31 mouse cellular contexts compared by ENCODE assay signal in genomic region chr9:45386698-45387097, GRCm38 (mm10). TPM values are rescaled to one million over a fixed set of nuclear protein-coding genes. Genes with fewer than 3 reads are reported as not detected.
DNase-seq lines count a peak whose midpoint lies in the region; ATAC-seq and TF ChIP-seq lines count a peak whose summit lies in the region.
"Had no signal": no experiment of that assay in that cellular context is flagged by ENCODE, and none has a peak within 500 bp of the region (broad histone marks: within the 10 kb centered on the region; RNA-seq: fewer than 3 reads in every experiment).

No protein-coding gene starts in this region.

- peak in 1 of 2 experiments; percentile 44; a peak in 2 of 4 replicates for TF ChIP-seq EP300 in MEL (IDR thresholded peaks at IDR 0.05; ENCODE audit: low read depth in 1 of 2, low read length in 2 of 2)

- H3K4me2 ChIP-seq in kidney, postnatal 0 days (ENCODE audit: low read length) = no peak overlapping the region
- H3K4me2 ChIP-seq in hindbrain, embryonic 14.5 days (replicated peaks) = no peak overlapping the region
- H3K4me2 ChIP-seq: embryonic facial prominence, embryonic 13.5 days; forebrain, embryonic 12.5 days; forebrain, embryonic 15.5 days; heart, embryonic 13.5 days; hindbrain, embryonic 15.5 days had no signal

- no peak overlapping the region for H3K4me3 ChIP-seq in kidney, postnatal 0 days (replicated peaks; ENCODE audit: low read depth, low read length)
- no peak overlapping the region for H3K4me3 ChIP-seq in MEL (ENCODE audit: control insufficient read depth in 1 of 2, insufficient read depth in 1 of 2, low read depth in 2 of 2, low read length in 2 of 2)
- no peak overlapping the region for H3K4me3 ChIP-seq in hindbrain, embryonic 14.5 days (replicated peaks; ENCODE audit: low read length)
- H3K4me3 ChIP-seq: embryonic facial prominence, embryonic 10.5 days; embryonic facial prominence, embryonic 13.5 days; erythroblast, embryonic 14.5 days; forebrain, embryonic 12.5 days; forebrain, embryonic 15.5 days; heart, embryonic 10.5 days; heart, embryonic 13.5 days; hindbrain, embryonic 15.5 days had no signal

- no peaks in the 10 kb centered on the region for H3K27me3 ChIP-seq in kidney, postnatal 0 days (ENCODE audit: insufficient read depth, low read length)
- no peaks in the 10 kb centered on the region; a peak in 2 of 4 replicates for H3K27me3 ChIP-seq in MEL (ENCODE audit: control insufficient read depth in 1 of 2, insufficient read depth in 2 of 2, low read length in 2 of 2)
- H3K27me3 ChIP-seq in hindbrain, embryonic 14.5 days (ENCODE audit: control insufficient read depth, insufficient read depth, low read length) = no peaks in the 10 kb centered on the region
- H3K27me3 ChIP-seq: embryonic facial prominence, embryonic 13.5 days; forebrain, embryonic 12.5 days; forebrain, embryonic 15.5 days; heart, embryonic 13.5 days; hindbrain, embryonic 15.5 days had no signal

- no peak overlapping the region for H3K27ac ChIP-seq in kidney, postnatal 0 days
- H3K27ac ChIP-seq in MEL (ENCODE audit: control insufficient read depth, low read depth, low read length) = no peak overlapping the region
- no peak overlapping the region for H3K27ac ChIP-seq in hindbrain, embryonic 14.5 days
- H3K27ac ChIP-seq: embryonic facial prominence, embryonic 10.5 days; embryonic facial prominence, embryonic 13.5 days; forebrain, embryonic 12.5 days; forebrain, embryonic 15.5 days; heart, embryonic 10.5 days; heart, embryonic 13.5 days; hindbrain, embryonic 15.5 days had no signal

- TF ChIP-seq POLR2A in MEL (IDR thresholded peaks at IDR 0.05; ENCODE audit: control insufficient read depth in 1 of 2, insufficient read depth in 1 of 2, low read depth in 1 of 2, low read length in 2 of 2, poor library complexity in 1 of 2) = no peak

- 0 out of 2 replicates have a peak, but pooled peaks have one; percentile 25 for TF ChIP-seq CTCF in kidney, postnatal 0 days (IDR thresholded peaks at IDR 0.05; ENCODE audit: low read depth)
- no peak for TF ChIP-seq CTCF in MEL (IDR thresholded peaks at IDR 0.05 in 2 of 3, conservative IDR thresholded peaks at IDR 0.05 in 1 of 3; ENCODE audit: control insufficient read depth in 1 of 3, insufficient read depth in 1 of 3, low read depth in 2 of 3, low read length in 3 of 3, poor library complexity in 1 of 3, severe bottlenecking in 1 of 3)

- no peaks in the 10 kb centered on the region for H3K79me2 ChIP-seq in MEL (ENCODE audit: control insufficient read depth, insufficient read depth, low read length, poor library complexity)

- no peak for DNase-seq in kidney, postnatal 0 days (ENCODE audit: low spot score)
- DNase-seq in kidney, adult 11 months = no peak
- peak; percentile 67 for DNase-seq in MEL (ENCODE audit: low read depth, low spot score)
- no peak for DNase-seq in hindbrain, embryonic 14.5 days (ENCODE audit: low spot score)
- DNase-seq in adrenal gland, postnatal 4 days (ENCODE audit: low spot score in 2 of 2) = no peak
- DNase-seq: adrenal gland, postnatal 10 days; adrenal gland, postnatal 36 days; cerebellum, adult 11 months; cerebellum, adult 2 months; cerebellum, adult 9-11 months; cerebellum, postnatal 25 days; embryo, embryonic 11 days; gastrocnemius, postnatal 10 days; gastrocnemius, postnatal 36 days; heart, adult 11 months; heart, postnatal 14 days; heart, postnatal 4 days had no signal

- no peaks in the 10 kb centered on the region for H3K9me3 ChIP-seq in kidney, postnatal 0 days (replicated peaks; ENCODE audit: low read length)
- no peaks in the 10 kb centered on the region for H3K9me3 ChIP-seq in MEL (replicated peaks; ENCODE audit: insufficient read depth, low read length)
- H3K9me3 ChIP-seq in hindbrain, embryonic 14.5 days (ENCODE audit: control insufficient read depth, low read length) = no peaks in the 10 kb centered on the region
- H3K9me3 ChIP-seq: embryonic facial prominence, embryonic 10.5 days; embryonic facial prominence, embryonic 13.5 days; forebrain, embryonic 12.5 days; forebrain, embryonic 15.5 days; heart, embryonic 10.5 days; heart, embryonic 13.5 days; hindbrain, embryonic 15.5 days had no signal

- no peak overlapping the region for H3K9ac ChIP-seq in kidney, postnatal 0 days (ENCODE audit: low read depth, low read length)
- no peak overlapping the region for H3K9ac ChIP-seq in MEL (ENCODE audit: control insufficient read depth, low read depth, low read length, poor library complexity, severe bottlenecking)
- H3K9ac ChIP-seq in hindbrain, embryonic 14.5 days = no peak overlapping the region
- H3K9ac ChIP-seq: embryonic facial prominence, embryonic 13.5 days; forebrain, embryonic 12.5 days; forebrain, embryonic 15.5 days; heart, embryonic 13.5 days; hindbrain, embryonic 15.5 days had no signal

- no peaks in the 10 kb centered on the region for H3K36me3 ChIP-seq in kidney, postnatal 0 days (ENCODE audit: insufficient read depth, low read length)
- 0 out of 4 replicates have a peak, but pooled peaks cover 0 to 2% of the 10 kb centered on the region in 2 experiments for H3K36me3 ChIP-seq in MEL (ENCODE audit: control insufficient read depth in 1 of 2, insufficient read depth in 2 of 2, low read length in 2 of 2)
- peaks cover 9% of the 10 kb centered on the region; the same call in 1 of the 2 replicates for H3K36me3 ChIP-seq in hindbrain, embryonic 14.5 days (replicated peaks; ENCODE audit: control insufficient read depth, insufficient read depth)
- H3K36me3 ChIP-seq: heart, embryonic 10.5 days; heart, embryonic 13.5 days; hindbrain, embryonic 15.5 days had no signal

- no peak; the same call in 1 of the 2 replicates for TF ChIP-seq RAD21 in MEL (IDR thresholded peaks at IDR 0.05; ENCODE audit: low read depth, low read length)

- H3K4me1 ChIP-seq in kidney, postnatal 0 days (replicated peaks; ENCODE audit: insufficient read depth, low read length) = no peaks in the 10 kb centered on the region
- H3K4me1 ChIP-seq in MEL (ENCODE audit: control insufficient read depth in 1 of 2, insufficient read depth in 2 of 2, low read length in 2 of 2) = no peaks in the 10 kb centered on the region; a peak in 1 of 4 replicates
- 0 out of 2 replicates have a peak, but pooled peaks cover 2% of the 10 kb centered on the region for H3K4me1 ChIP-seq in hindbrain, embryonic 14.5 days (replicated peaks; ENCODE audit: control insufficient read depth, insufficient read depth, low read length)
- H3K4me1 ChIP-seq: embryonic facial prominence, embryonic 13.5 days; forebrain, embryonic 12.5 days had no signal

- WGBS in kidney, postnatal 0 days = 78% methylated on average over 5 of the region's 5 CpGs
- 86% methylated on average over 5 of the region's 5 CpGs for WGBS in hindbrain, embryonic 14.5 days

- no peak for ATAC-seq in kidney, postnatal 0 days (replicated peaks; ENCODE audit: low FRiP score, low read depth)
- ATAC-seq in granulocyte monocyte progenitor cell, adult 5-6 weeks (replicated peaks; ENCODE audit: poor library complexity, severe bottlenecking) = peak; percentile 48; the same call in 1 of the 2 replicates
- no peak for ATAC-seq in hindbrain, embryonic 14.5 days (ENCODE audit: low FRiP score)
- ATAC-seq: CD4-positive, CD25-positive, alpha-beta regulatory T cell, adult 4 months; forebrain, embryonic 15.5 days; intestine, postnatal 0 days; Patski had no signal

TF ChIP-seq in MEL, 35 proteins besides CTCF, POLR2A, EP300 and RAD21:
- TF ChIP-seq ZC3H11A (IDR thresholded peaks at IDR 0.05; ENCODE audit: low read depth, low read length) = 0 out of 2 replicates have a peak, but pooled peaks have one; percentile 11
- TF ChIP-seq E2F4 (IDR thresholded peaks at IDR 0.05; ENCODE audit: borderline replicate concordance, low read depth, low read length) = no peak
- TF ChIP-seq ETS1 (IDR thresholded peaks at IDR 0.05; ENCODE audit: low read depth, low read length) = 0 out of 2 replicates have a peak, but pooled peaks have one; percentile 22
- peak; percentile 85 for TF ChIP-seq ZNF384 (IDR thresholded peaks at IDR 0.05; ENCODE audit: low read depth, low read length)
- TF ChIP-seq CHD2 (IDR thresholded peaks at IDR 0.05; ENCODE audit: low read length) = no peak
- peak; percentile 27 for TF ChIP-seq SMC3 (IDR thresholded peaks at IDR 0.05; ENCODE audit: low read depth, low read length)
- TF ChIP-seq MYC (IDR thresholded peaks at IDR 0.05; ENCODE audit: low read depth, low read length) = 0 out of 2 replicates have a peak, but pooled peaks have one; percentile 15
- TF ChIP-seq GATA1 (IDR thresholded peaks at IDR 0.05; ENCODE audit: low read depth, low read length) = peak; percentile 25; the same call in 1 of the 2 replicates
TF ChIP-seq in MEL: peak in this region for 6.

RNA-seq across cellular contexts. Expression of gene Fxyd2, which starts 12.8 kb away (rescaled TPM):
- 2,817 and 2,959 TPM in 2 replicates for polyA plus RNA-seq in kidney, postnatal 0 days (2015; fragmentation: Nextera tagmentation; extraction: Ambion mirVana)
- not detected in 2 replicates for total RNA-seq in MEL (2012; rRNA removed)
- not detected for polyA plus RNA-seq in MEL (2012; ENCODE audit: insufficient read depth in 1 of 2, insufficient read length in 2 of 2, low read depth in 1 of 2, low replicate concordance in 2 of 2, missing spikeins in 1 of 2)
- not detected in 2 replicates for total RNA-seq in granulocyte monocyte progenitor cell, adult 5-6 weeks (2014; fragmentation: Nextera tagmentation)
- total RNA-seq in granulocyte monocyte progenitor cell, adult 5-6 weeks (2017) = 1.6 and 2.5 TPM in 2 replicates
- polyA plus RNA-seq in hindbrain, embryonic 14.5 days (2014; fragmentation: Nextera tagmentation; extraction: Ambion mirVana) = 8.8 and 12.7 TPM in 2 replicates
- 100 to 1,000 TPM in 1 of 2 experiments, 1 to 10 TPM in 1; 8.6 to 119 TPM for total RNA-seq in adrenal gland, postnatal 4 days (2021)
- polyA plus RNA-seq: C2C12; CD4-positive, CD25-positive, alpha-beta regulatory T cell, adult 4 months; erythroblast, embryonic 14.5 days had no signal

RNA-seq across cellular contexts. Expression of gene Fxyd6, which starts 16.7 kb away (rescaled TPM):
- 141 and 147 TPM in 2 replicates for polyA plus RNA-seq in kidney, postnatal 0 days (2015; fragmentation: Nextera tagmentation; extraction: Ambion mirVana)
- total RNA-seq in MEL (2012; rRNA removed) = not detected in 2 replicates
- not detected for polyA plus RNA-seq in MEL (2012; ENCODE audit: insufficient read depth in 1 of 2, insufficient read length in 2 of 2, low read depth in 1 of 2, low replicate concordance in 2 of 2, missing spikeins in 1 of 2)
- not detected in 2 replicates for total RNA-seq in granulocyte monocyte progenitor cell, adult 5-6 weeks (2014; fragmentation: Nextera tagmentation)
- not detected in 2 replicates for total RNA-seq in granulocyte monocyte progenitor cell, adult 5-6 weeks (2017)
- polyA plus RNA-seq in hindbrain, embryonic 14.5 days (2014; fragmentation: Nextera tagmentation; extraction: Ambion mirVana) = 377 and 410 TPM in 2 replicates
- total RNA-seq in adrenal gland, postnatal 4 days (2021) = 100 to 1,000 TPM; 123 to 137 TPM
- polyA plus RNA-seq: C2C12; CD4-positive, CD25-positive, alpha-beta regulatory T cell, adult 4 months; erythroblast, embryonic 14.5 days had no signal

RNA-seq across cellular contexts. Expression of gene Dscaml1, which starts 39.7 kb away (rescaled TPM):
- 0.09 and 0.24 TPM in 2 replicates for polyA plus RNA-seq in kidney, postnatal 0 days (2015; fragmentation: Nextera tagmentation; extraction: Ambion mirVana)
- not detected in 2 replicates for total RNA-seq in MEL (2012; rRNA removed)
- not detected for polyA plus RNA-seq in MEL (2012; ENCODE audit: insufficient read depth in 1 of 2, insufficient read length in 2 of 2, low read depth in 1 of 2, low replicate concordance in 2 of 2, missing spikeins in 1 of 2)
- not detected in 2 replicates for total RNA-seq in granulocyte monocyte progenitor cell, adult 5-6 weeks (2014; fragmentation: Nextera tagmentation)
- total RNA-seq in granulocyte monocyte progenitor cell, adult 5-6 weeks (2017) = not detected in 2 replicates
- polyA plus RNA-seq in hindbrain, embryonic 14.5 days (2014; fragmentation: Nextera tagmentation; extraction: Ambion mirVana) = 13.2 and 15.1 TPM in 2 replicates
- total RNA-seq in adrenal gland, postnatal 4 days (2021) = 1 to 10 TPM; 2.3 to 2.5 TPM
- total RNA-seq: gastrocnemius, adult 18-20 months; gastrocnemius, postnatal 36 days; heart, postnatal 14 days; heart, postnatal 4 days had no signal
- polyA plus RNA-seq: C2C12; CD4-positive, CD25-positive, alpha-beta regulatory T cell, adult 4 months; erythroblast, embryonic 14.5 days had no signal

Comparison
In these comparisons a context has a peak if more than half of its experiments do, and no peak if none do; other contexts are left out.
1. RNA of gene Fxyd6, which starts 16.7 kb away (total RNA-seq): 123 to 137 TPM in adrenal gland, postnatal 4 days; not detected in MEL and not detected in granulocyte monocyte progenitor cell, adult 5-6 weeks; every median in the first group is over 100 times any median in the second.